Mouse (Mus musculus): ENCODE measurements at regions not wholly inside any gene's neighbourhood (a gene's known extent, or its start where the extent isn't known, plus 50 kb on each side); places are given as distances from the start of the nearest gene placed in this dataset.
A peak's percentile ranks its signal among the peaks of the same experiment; 100 is the strongest.

DNA sequence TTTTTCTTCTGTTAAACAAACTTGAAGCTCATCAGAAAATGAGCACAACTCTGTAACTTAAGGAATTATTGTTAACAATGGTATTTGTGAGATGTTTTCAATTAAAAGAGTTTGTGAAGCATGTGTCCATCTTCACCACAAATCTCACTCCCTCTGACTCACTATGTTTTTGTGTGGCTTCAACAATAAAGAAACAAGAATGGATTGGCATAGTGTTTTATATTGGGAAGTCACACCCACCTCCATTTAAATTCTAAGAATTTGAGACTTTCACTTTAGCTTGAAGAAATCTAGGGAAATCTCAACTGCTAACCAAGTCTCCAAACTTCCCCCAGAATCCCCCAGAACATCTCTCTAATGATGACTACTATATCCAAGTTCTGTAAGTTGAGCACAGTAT, 243.6 kb upstream of the Tmem161b start:
- H3K27ac ChIP-seq (ENCODE audit: low read length): no peak overlapping the region
- H3K9me3 ChIP-seq (replicated peaks; ENCODE audit: control insufficient read depth, low read length, poor library complexity, severe bottlenecking): no peaks in the 10 kb centered on the region
- H3K4me2 ChIP-seq (ENCODE audit: low read length): no peak overlapping the region
- H3K27me3 ChIP-seq (ENCODE audit: control insufficient read depth, insufficient read depth, low read depth, low read length): no peaks in the 10 kb centered on the region
- H3K36me3 ChIP-seq (ENCODE audit: control insufficient read depth, insufficient read depth, low read length): no peaks in the 10 kb centered on the region
- no peaks in the 10 kb centered on the region for H3K4me1 ChIP-seq (ENCODE audit: control insufficient read depth, insufficient read depth, low read length)
- no peak overlapping the region for H3K9ac ChIP-seq (ENCODE audit: low read depth, low read length)
- no peak for ATAC-seq
- H3K4me3 ChIP-seq (ENCODE audit: low read depth, low read length): no peak overlapping the region

DNA sequence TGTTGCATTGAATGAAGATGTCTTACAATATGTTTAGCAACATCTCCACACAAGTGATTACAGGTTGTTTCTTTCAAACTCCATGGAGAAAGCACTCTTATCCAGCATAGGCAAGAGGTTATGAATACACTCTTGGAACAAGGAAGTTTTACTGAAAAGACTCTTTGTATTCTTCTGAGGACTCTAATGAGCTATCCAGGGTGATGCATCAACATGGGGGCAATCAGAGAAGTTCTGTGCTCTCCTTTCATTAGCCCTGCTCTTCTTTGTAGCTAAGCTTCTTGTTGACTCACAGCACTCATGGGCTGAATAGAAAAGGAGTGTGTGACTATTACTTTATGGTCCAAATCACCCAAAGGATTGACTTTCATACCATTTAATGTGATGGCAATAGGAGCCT, 242.6 kb upstream of the Tmem161b start:
- no peak overlapping the region for H3K4me3 ChIP-seq (ENCODE audit: low read depth, low read length)
- H3K4me2 ChIP-seq (ENCODE audit: low read length): no peak overlapping the region
- H3K4me1 ChIP-seq (ENCODE audit: control insufficient read depth, insufficient read depth, low read length): peaks cover 2% of the 10 kb centered on the region; the same call in 1 of the 2 replicates
- no peak overlapping the region for H3K27ac ChIP-seq (ENCODE audit: low read length)
- ATAC-seq: no peak
- no peak overlapping the region for H3K9ac ChIP-seq (ENCODE audit: low read depth, low read length)
- no peaks in the 10 kb centered on the region for H3K27me3 ChIP-seq (ENCODE audit: control insufficient read depth, insufficient read depth, low read depth, low read length)
- no peaks in the 10 kb centered on the region for H3K9me3 ChIP-seq (replicated peaks; ENCODE audit: control insufficient read depth, low read length, poor library complexity, severe bottlenecking)
- no peaks in the 10 kb centered on the region for H3K36me3 ChIP-seq (ENCODE audit: control insufficient read depth, insufficient read depth, low read length)

DNA sequence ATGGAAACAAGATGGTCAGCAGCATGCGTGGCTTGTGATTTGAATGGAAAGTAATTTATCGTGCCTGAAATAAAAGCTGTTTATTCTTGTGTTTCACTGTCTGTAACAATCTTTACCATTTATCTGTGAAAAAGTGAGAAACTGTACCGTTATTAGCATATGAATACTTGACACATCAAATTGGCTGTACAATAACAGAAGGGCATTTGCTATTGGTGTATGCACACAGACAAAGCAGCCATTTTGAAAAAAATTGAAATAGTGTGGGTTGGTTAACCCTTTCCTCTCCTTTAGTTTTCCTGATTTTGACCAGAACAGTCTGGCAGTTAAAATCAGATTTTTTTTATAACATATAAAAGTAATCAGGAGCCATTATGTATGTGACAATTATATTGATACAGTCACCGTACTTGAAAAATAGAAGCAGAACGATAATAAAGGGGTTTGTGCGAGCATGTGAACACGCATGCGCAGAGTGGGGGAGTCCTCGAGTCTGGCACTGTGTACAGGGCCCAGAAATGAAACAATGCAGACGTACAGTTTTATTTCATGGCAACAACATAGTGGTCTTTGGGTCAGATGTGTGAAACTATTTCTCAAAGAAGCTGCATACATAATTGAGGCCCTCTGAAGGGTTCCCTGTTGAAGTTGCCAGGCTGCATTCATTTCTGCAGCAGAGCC, 237.3 kb upstream of the Tmem161b start:
- Histone ChIP-seq H3K9me3 (replicated peaks; ENCODE audit: control insufficient read depth, low read length, poor library complexity, severe bottlenecking) (no peaks in the 10 kb centered on the region), H3K36me3 (ENCODE audit: control insufficient read depth, insufficient read depth, low read length) (no peaks in the 10 kb centered on the region), H3K4me3 (ENCODE audit: low read depth, low read length) (peak overlapping the region; percentile 22), H3K9ac (ENCODE audit: low read depth, low read length) (peak overlapping the region; percentile 36; the same call in 1 of the 2 replicates), H3K4me1 (ENCODE audit: control insufficient read depth, insufficient read depth, low read length) (peaks cover 15% of the 10 kb centered on the region), H3K27ac (ENCODE audit: low read length) (peak overlapping the region; percentile 81), H3K27me3 (ENCODE audit: control insufficient read depth, insufficient read depth, low read depth, low read length) (no peaks in the 10 kb centered on the region), H3K4me2 (ENCODE audit: low read length) (peak overlapping the region; percentile 53)
- 27% methylated on average over 10 of the region's 10 CpGs for WGBS
- peak; percentile 91 for ATAC-seq

DNA sequence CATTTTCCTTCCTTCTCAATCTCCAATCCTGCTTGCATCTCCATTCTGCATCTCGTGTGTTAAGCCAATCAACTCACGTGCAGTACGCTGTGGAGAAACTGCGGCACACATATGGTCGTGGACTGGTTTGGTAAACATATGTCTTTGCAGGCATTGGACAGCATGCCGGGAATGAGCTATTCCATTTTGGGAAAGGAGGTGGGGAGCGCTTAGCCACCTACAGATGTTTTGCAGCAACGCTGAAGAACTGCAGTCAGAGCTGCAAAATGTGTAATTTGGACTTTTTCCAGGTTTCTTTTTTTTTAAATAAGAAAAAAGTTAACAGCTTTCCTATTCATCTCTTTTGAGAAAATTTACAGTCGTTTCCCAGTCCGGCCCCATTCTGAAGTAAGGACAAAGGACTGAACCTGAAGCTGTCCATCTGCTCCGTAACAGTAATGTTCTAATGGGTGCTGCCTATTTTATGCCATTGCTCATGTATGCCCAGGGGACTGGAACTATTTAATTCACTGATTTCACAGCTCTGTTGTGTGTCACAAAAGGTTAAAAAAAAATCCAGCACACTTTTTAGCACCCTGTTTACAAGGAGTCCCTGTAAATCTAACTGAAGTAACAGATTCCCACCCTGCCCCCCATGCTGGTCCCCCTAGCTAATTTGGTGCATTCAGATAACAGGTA, 234.2 kb upstream of the Tmem161b start:
- no peaks in the 10 kb centered on the region for H3K36me3 ChIP-seq (ENCODE audit: control insufficient read depth, insufficient read depth, low read length)
- peak overlapping the region; percentile 33 for H3K4me3 ChIP-seq (ENCODE audit: low read depth, low read length)
- H3K4me2 ChIP-seq (ENCODE audit: low read length): peak overlapping the region; percentile 50
- no peaks in the 10 kb centered on the region for H3K27me3 ChIP-seq (ENCODE audit: control insufficient read depth, insufficient read depth, low read depth, low read length)
- H3K9me3 ChIP-seq (replicated peaks; ENCODE audit: control insufficient read depth, low read length, poor library complexity, severe bottlenecking): no peaks in the 10 kb centered on the region
- peak overlapping the region; percentile 47 for H3K9ac ChIP-seq (ENCODE audit: low read depth, low read length)
- 9% methylated on average over 11 of the region's 11 CpGs for WGBS
- H3K27ac ChIP-seq (ENCODE audit: low read length): peak overlapping the region; percentile 86
- ATAC-seq: peak; percentile 88
- H3K4me1 ChIP-seq (ENCODE audit: control insufficient read depth, insufficient read depth, low read length): peaks cover 15% of the 10 kb centered on the region

DNA sequence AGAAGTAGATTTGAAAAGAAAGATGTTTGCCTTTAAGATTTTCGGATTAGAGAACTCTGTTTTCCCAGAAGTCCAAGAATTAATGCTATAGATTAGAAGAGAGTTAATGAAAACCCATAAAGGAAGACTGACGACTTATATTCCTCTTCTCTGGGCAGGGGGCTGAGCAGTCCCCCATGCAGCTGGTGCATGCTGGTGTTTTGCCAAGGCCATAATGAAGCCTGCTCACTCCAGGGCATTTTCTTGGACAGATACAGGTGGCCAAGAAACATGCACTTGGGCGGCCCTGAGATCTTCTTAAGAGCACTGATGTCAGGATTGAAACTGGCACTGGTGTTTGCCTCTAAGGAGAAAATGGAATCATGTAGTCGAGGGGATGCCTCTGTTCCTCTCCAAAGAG, 233.6 kb upstream of the Tmem161b start:
- Histone ChIP-seq H3K36me3 (ENCODE audit: control insufficient read depth, insufficient read depth, low read length) (no peaks in the 10 kb centered on the region), H3K27ac (ENCODE audit: low read length) (peak overlapping the region; percentile 86), H3K9ac (ENCODE audit: low read depth, low read length) (no peak overlapping the region), H3K27me3 (ENCODE audit: control insufficient read depth, insufficient read depth, low read depth, low read length) (no peaks in the 10 kb centered on the region), H3K4me2 (ENCODE audit: low read length) (peak overlapping the region; percentile 50), H3K4me1 (ENCODE audit: control insufficient read depth, insufficient read depth, low read length) (peaks cover 15% of the 10 kb centered on the region), H3K9me3 (replicated peaks; ENCODE audit: control insufficient read depth, low read length, poor library complexity, severe bottlenecking) (no peaks in the 10 kb centered on the region), H3K4me3 (ENCODE audit: low read depth, low read length) (no peak overlapping the region)
- no peak for ATAC-seq
- WGBS: 39% methylated on average over 4 of the region's 4 CpGs

DNA sequence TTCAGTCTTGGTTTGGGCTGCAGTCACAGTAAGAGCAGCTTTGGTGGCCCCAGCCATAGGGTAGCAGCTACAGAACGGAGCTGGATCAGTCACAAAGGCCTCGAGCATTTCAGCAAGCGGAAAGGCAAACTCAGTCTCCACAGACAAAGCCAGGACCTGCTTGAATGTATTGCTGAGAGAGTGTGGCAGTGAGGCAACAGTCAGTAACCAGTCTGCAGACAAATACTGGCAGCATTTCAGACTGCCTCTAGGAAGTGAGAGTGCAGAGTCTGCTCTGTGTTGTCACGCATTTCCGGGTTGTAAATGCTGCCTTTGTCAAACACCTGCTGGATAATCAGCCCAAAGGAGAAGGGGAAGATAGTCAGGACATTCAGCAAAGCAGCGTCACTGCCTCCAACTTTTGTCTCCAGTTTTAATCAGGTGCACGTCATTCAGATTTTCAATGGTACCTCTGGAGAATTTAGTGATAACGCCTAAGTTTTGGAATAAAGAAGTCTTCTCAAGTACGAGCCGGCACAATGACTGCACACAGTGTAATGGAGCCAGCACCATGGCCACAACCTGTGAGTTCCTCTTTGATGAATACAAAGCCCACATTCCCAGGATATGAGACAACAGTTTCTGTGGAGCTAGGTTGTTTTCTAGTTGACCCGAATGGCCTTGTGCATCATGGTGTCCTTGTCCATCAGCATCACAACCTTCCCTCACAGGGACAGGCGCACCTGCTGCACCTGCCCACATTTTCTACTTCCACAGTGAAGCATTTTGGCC, 224.3 kb upstream of the Tmem161b start:
- WGBS: 40% methylated on average over 12 of the region's 12 CpGs
- ATAC-seq: peak; percentile 82
- peak overlapping the region; percentile 2; the same call in 1 of the 2 replicates for H3K9ac ChIP-seq (ENCODE audit: low read depth, low read length)

DNA sequence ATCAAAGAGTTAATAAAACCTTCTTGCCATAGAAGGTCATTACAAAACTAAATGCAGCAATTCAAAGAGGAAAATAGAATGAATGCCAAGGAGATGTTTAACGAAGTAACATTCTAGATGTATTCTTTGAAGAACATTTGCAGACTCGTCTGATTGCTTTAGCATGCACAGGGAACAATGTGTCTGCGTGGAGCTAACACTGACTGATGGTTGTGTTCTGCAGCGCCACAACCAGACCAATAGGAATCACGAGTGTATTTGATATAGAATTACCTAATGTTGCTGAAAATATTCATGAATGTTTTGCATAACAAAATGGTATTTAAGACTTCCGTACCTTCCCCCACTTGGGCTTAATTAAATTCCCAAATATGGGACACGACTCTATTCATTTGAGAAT, 200.3 kb upstream of the Tmem161b start:
- no peak for ATAC-seq
- Histone ChIP-seq H3K27ac (ENCODE audit: low read length) (no peak overlapping the region), H3K9me3 (replicated peaks; ENCODE audit: control insufficient read depth, low read length, poor library complexity, severe bottlenecking) (no peaks in the 10 kb centered on the region), H3K4me3 (ENCODE audit: low read depth, low read length) (no peak overlapping the region), H3K9ac (ENCODE audit: low read depth, low read length) (no peak overlapping the region), H3K4me2 (ENCODE audit: low read length) (no peak overlapping the region), H3K27me3 (ENCODE audit: control insufficient read depth, insufficient read depth, low read depth, low read length) (no peaks in the 10 kb centered on the region), H3K4me1 (ENCODE audit: control insufficient read depth, insufficient read depth, low read length) (no peaks in the 10 kb centered on the region), H3K36me3 (ENCODE audit: control insufficient read depth, insufficient read depth, low read length) (no peaks in the 10 kb centered on the region)
- 48% methylated on average over 7 of the region's 7 CpGs for WGBS

More for the DNA sequence above, 224.3 kb upstream of the Tmem161b start:
- Histone ChIP-seq H3K36me3 (ENCODE audit: control insufficient read depth, insufficient read depth, low read length) (no peaks in the 10 kb centered on the region), H3K9me3 (replicated peaks; ENCODE audit: control insufficient read depth, low read length, poor library complexity, severe bottlenecking) (no peaks in the 10 kb centered on the region), H3K4me2 (ENCODE audit: low read length) (peak overlapping the region; percentile 33), H3K27me3 (ENCODE audit: control insufficient read depth, insufficient read depth, low read depth, low read length) (no peaks in the 10 kb centered on the region), H3K27ac (ENCODE audit: low read length) (peak overlapping the region; percentile 67), H3K4me1 (ENCODE audit: control insufficient read depth, insufficient read depth, low read length) (peaks cover 5% of the 10 kb centered on the region; the same call in 1 of the 2 replicates), H3K4me3 (ENCODE audit: low read depth, low read length) (no peak overlapping the region)

DNA sequence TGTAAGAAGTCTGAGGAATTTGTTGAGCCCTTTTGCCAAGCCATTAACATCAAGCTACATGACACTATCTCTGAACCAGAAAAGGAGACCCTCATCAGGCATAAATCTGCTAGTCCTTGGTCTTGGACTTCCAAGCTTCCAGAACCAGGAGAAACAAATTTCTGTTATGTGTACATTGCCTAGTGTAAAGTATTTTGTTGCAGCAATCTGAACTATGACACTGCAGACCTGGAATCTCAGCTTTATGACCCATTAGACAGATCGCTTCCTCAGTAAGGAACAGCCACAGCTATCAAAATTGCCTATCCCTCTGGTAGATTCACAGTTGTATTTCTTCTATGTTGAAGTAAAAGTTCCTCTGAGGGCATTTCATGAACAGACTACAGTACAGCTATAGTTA, 199.1 kb upstream of the Tmem161b start:
- 97% methylated on average over 1 of the region's 1 CpGs for WGBS

DNA sequence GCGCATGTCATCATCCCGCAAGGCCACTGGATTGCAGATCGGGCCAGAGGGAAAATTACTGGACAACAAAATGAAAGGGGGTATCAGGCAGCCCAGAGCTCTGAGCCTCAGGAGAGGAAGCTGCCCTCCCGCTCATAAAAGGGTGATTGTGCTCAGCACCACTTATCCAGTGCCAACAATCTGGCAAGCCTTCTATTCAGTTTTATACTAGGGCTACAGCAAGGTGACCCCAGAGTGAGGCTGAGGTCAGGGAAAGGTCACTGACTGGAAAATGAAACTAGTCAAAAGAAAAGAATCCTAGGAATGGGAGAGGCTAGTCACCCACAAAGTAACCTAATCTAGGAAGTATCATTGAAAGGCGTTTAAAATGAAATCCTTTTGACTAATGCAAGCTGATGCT, 198.5 kb upstream of the Tmem161b start:
- Histone ChIP-seq H3K4me3 (ENCODE audit: low read depth, low read length) (no peak overlapping the region), H3K27ac (ENCODE audit: low read length) (no peak overlapping the region)
- no peak for ATAC-seq

More for the DNA sequence above, 199.1 kb upstream of the Tmem161b start:
- no peak for ATAC-seq
- H3K4me1 ChIP-seq (ENCODE audit: control insufficient read depth, insufficient read depth, low read length): no peaks in the 10 kb centered on the region
- H3K4me2 ChIP-seq (ENCODE audit: low read length): no peak overlapping the region
- no peaks in the 10 kb centered on the region for H3K27me3 ChIP-seq (ENCODE audit: control insufficient read depth, insufficient read depth, low read depth, low read length)
- no peaks in the 10 kb centered on the region for H3K9me3 ChIP-seq (replicated peaks; ENCODE audit: control insufficient read depth, low read length, poor library complexity, severe bottlenecking)
- no peaks in the 10 kb centered on the region for H3K36me3 ChIP-seq (ENCODE audit: control insufficient read depth, insufficient read depth, low read length)
- no peak overlapping the region for H3K27ac ChIP-seq (ENCODE audit: low read length)
- H3K9ac ChIP-seq (ENCODE audit: low read depth, low read length): no peak overlapping the region
- no peak overlapping the region for H3K4me3 ChIP-seq (ENCODE audit: low read depth, low read length)

More for the DNA sequence above, 198.5 kb upstream of the Tmem161b start:
- no peak overlapping the region for H3K9ac ChIP-seq (ENCODE audit: low read depth, low read length)
- H3K4me1 ChIP-seq (ENCODE audit: control insufficient read depth, insufficient read depth, low read length): no peaks in the 10 kb centered on the region
- WGBS: 57% methylated on average over 5 of the region's 5 CpGs
- H3K4me2 ChIP-seq (ENCODE audit: low read length): no peak overlapping the region
- H3K9me3 ChIP-seq (replicated peaks; ENCODE audit: control insufficient read depth, low read length, poor library complexity, severe bottlenecking): no peaks in the 10 kb centered on the region
- H3K36me3 ChIP-seq (ENCODE audit: control insufficient read depth, insufficient read depth, low read length): no peaks in the 10 kb centered on the region
- no peaks in the 10 kb centered on the region for H3K27me3 ChIP-seq (ENCODE audit: control insufficient read depth, insufficient read depth, low read depth, low read length)

Data from midbrain, embryonic 16.5 days (tissue).